Mouse (Mus musculus): ENCODE data around the gene Gprasp1. TPM values are rescaled to one million over a fixed set of nuclear protein-coding genes. Genes with fewer than 3 reads are reported as not detected.
"Not testable (repeated sequence)": the region's sequence is repeated elsewhere in the genome, so short reads cannot be mapped to it uniquely, and the experiment has no call there.

The Gprasp1 gene
- polyA plus RNA-seq, 1 experiment from 2014 or later = 48.5 TPM

DNA sequence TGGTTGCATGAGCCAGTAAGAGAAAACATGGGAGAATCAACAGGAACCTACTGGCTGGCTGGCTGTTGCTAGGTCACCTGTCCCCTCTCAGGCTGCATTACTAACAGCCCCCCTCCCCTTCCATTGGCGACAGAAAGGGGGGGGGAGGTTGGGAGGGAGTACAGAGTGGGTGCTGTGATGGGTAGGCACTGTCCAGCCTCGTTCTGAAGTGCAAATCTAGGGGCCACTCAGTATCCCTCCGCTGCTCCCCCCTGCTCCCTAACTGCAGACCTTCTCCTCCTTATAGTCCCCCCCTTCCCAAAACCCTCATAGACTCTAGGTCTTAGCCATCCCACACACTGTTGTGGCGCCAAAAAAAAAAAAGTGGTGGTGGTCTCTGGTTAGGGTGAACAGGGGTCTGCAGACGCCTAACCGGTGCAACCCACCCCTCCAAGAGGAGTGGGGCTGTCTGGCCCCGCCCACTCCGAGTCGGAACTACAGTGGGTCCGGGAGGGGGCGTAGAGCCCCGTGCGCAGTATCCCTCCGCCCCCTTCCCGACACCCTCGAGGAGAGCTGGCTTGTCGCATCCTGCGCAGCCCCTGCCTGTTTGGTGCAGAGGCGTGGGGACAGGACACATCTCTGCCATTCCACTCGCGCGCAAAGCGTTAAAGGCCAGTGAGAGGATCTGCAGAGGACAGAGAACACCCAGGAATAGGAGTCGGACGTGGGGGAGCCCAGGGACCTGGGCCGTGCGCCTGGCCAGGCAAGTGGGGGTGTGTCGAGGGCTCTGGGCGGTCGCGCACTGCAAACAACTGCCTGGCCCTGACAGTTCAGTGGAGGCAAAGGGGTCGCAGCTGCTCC, 96.2 kb downstream of the Gprasp1 start, which contains the start of gene Gprasp2:
Gene Gprasp2, plus strand, starts transcription at position 514 of the 840 bp plus-strand sequence.
- not testable (repeated sequence) for H3K9me3 ChIP-seq (replicated peaks); H3K36me3 ChIP-seq; H3K27me3 ChIP-seq (replicated peaks); H3K4me1 ChIP-seq (replicated peaks); H3K27ac ChIP-seq (ENCODE audit: poor library complexity, severe bottlenecking)
- peak; percentile 84 for ATAC-seq (ENCODE audit: insufficient number of reproducible peaks, low FRiP score)
- 16% methylated on average over 28 of the region's 32 CpGs for WGBS
- Histone ChIP-seq H3K4me3 (peak within 1 kb of the TSS; percentile 58), H3K4me2 (peak within 1 kb of the TSS; percentile 92), H3K9ac (peak within 1 kb of the TSS; percentile 69)

DNA sequence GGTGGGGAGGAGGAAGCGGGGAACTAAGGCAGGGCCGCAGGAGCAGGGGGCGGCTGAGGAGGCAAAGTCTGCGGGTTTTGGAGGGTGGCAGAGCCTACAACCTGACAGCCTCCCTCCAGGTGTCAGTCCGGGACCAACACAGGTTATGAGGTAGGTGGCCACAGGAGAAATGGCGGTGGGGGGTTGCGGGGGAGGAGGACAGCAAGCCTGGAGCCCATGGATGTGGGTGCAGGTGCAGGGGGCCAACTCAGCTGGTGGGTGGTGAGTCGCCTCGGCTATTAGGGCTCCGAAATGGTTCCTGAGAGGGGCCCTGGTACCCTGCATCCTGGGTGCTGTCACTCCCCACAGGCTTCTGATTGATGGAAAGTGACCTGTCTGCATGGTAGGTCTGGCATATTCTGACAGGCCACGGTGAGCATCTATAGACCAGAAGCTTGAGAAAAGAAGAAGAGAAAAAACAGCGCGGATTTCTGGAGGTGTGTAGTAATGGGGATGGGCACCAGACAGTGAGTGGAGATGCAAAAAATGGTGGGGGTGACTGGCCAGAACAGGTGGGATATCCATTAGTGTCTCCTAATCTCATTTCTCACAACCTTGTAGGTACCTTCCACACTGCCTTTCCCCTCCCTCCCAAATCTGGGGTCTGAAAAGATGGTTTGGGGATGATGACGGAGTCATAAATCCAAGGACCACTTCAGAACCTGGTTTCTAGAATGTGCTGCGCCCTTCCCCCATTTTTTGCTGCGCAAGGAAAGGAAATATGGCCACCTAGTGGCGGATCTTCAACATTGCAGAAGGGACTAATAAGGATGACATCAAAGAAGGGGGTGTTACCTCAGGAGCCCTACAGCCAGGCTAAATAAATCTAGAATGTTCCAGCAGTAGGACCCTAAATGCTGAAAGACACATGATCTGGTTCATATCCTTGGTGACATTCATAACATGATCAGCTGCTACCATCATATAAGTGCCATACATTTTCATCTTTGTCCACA, 97.2 kb downstream of the Gprasp1 start:
- 16% methylated on average over 16 of the region's 17 CpGs for WGBS

More for the DNA sequence above, 97.2 kb downstream of the Gprasp1 start:
- not testable (repeated sequence) for H3K36me3 ChIP-seq; H3K27me3 ChIP-seq (replicated peaks); H3K9me3 ChIP-seq (replicated peaks); H3K4me1 ChIP-seq (replicated peaks); H3K27ac ChIP-seq (ENCODE audit: poor library complexity, severe bottlenecking)
- peak; percentile 29; the same call in 1 of the 2 replicates for ATAC-seq (ENCODE audit: insufficient number of reproducible peaks, low FRiP score)
- Histone ChIP-seq H3K9ac (peak overlapping the region; percentile 69), H3K4me2 (peak overlapping the region; percentile 92), H3K4me3 (peak overlapping the region; percentile 58)

MicroRNAs encoded within 50 kb of the gene (microRNA counts, 519-probe panel; counts per million panel counts)
- not detected for microRNA mmu-miR-1970

Small RNAs within 50 kb of the gene (microRNA-seq; reads per million reads assigned to microRNA genes)
- not detected for gene Mir1970
- not detected for gene Mir7646

Other genes with a start within 250 kb of the Gprasp1 start
- gene AV320801, start 248.1 kb upstream of the Gprasp1 start, polyA plus RNA-seq (2016; fragmentation: Nextera tagmentation; extraction: Ambion mirVana) = not detected in 2 replicates
- 0.29 and 0.40 TPM in 2 replicates for gene Nxf7, start 144.0 kb upstream of the Gprasp1 start, polyA plus RNA-seq (2016; fragmentation: Nextera tagmentation; extraction: Ambion mirVana)
- not detected in 2 replicates for gene Prame, start 115.0 kb upstream of the Gprasp1 start, polyA plus RNA-seq (2016; fragmentation: Nextera tagmentation; extraction: Ambion mirVana)
- not detected in 2 replicates for gene Tcp11x2, start 48.9 kb upstream of the Gprasp1 start, polyA plus RNA-seq (2016; fragmentation: Nextera tagmentation; extraction: Ambion mirVana)
- 1.7 TPM in 1 of 2 replicates, not detected in the other for gene Tmsb15a, start 17.5 kb upstream of the Gprasp1 start, polyA plus RNA-seq (2016; fragmentation: Nextera tagmentation; extraction: Ambion mirVana)
- 9.8 and 9.9 TPM in 2 replicates for gene Armcx5, start within 50 bp of the Gprasp1 start, polyA plus RNA-seq (2016; fragmentation: Nextera tagmentation; extraction: Ambion mirVana)
- gene Bhlhb9, start 54.9 kb downstream of the Gprasp1 start, polyA plus RNA-seq (2016; fragmentation: Nextera tagmentation; extraction: Ambion mirVana) = 71.7 and 74.5 TPM in 2 replicates
- gene Gprasp2, start 96.3 kb downstream of the Gprasp1 start, polyA plus RNA-seq (2016; fragmentation: Nextera tagmentation; extraction: Ambion mirVana) = 23.1 and 23.9 TPM in 2 replicates